Mouse (Mus musculus) lung, embryonic 14.5 days (tissue): ENCODE results near the gene Lyzl6. TPM values are rescaled to one million over a fixed set of nuclear protein-coding genes. Genes with fewer than 3 reads are reported as not detected.

ENCODE experiments used
- ATAC-seq: fragments of 200-750 bp; cut with Nextera tagmentation; 2 replicates; pipeline ENCODE4 v1.8.0; 2017; ENCODE audit warnings: mild to moderate bottlenecking, moderate TSS enrichment, moderate library complexity; ENCODE audit not compliant: insufficient read depth
- DNase-seq: peaks from one replicate; pipeline ENCODE4 v3.0.0-alpha.2; 2015
- H3K27ac ChIP-seq: fragments of 300-500 bp; sonication (generic); 2 replicates; pipeline ENCODE4 v1.5.1; 2014; ENCODE audit warnings: low read depth, mild to moderate bottlenecking, moderate library complexity
- H3K27me3 ChIP-seq: fragments of 300-500 bp; sonication (generic); 2 replicates; pipeline ENCODE4 v1.6.1; 2014; ENCODE audit warnings: low read length, control low read depth; ENCODE audit not compliant: insufficient read depth
- H3K36me3 ChIP-seq: fragments of 300-500 bp; sonication (generic); 2 replicates; pipeline ENCODE4 v1.6.1; 2014; ENCODE audit warnings: control low read depth; ENCODE audit not compliant: insufficient read depth
- H3K4me1 ChIP-seq: fragments of 300-500 bp; sonication (generic); 2 replicates; pipeline ENCODE4 v1.6.1; 2014; ENCODE audit warnings: antibody characterized with exemption, control low read depth; ENCODE audit not compliant: insufficient read depth
- H3K4me2 ChIP-seq: fragments of 300-500 bp; sonication (generic); 2 replicates; pipeline ENCODE4 v1.6.1; 2014; ENCODE audit warnings: mild to moderate bottlenecking
- H3K4me3 ChIP-seq: fragments of 300-500 bp; sonication (generic); 2 replicates; pipeline ENCODE4 v1.5.1; 2014; ENCODE audit warnings: low read depth, low read length
- H3K9ac ChIP-seq: fragments of 300-500 bp; sonication (generic); 2 replicates; pipeline ENCODE4 v1.6.1; 2014
- H3K9me3 ChIP-seq: fragments of 300-500 bp; sonication (generic); 2 replicates; pipeline ENCODE4 v1.6.1; 2016; ENCODE audit warnings: low read depth, low read length, control low read depth
- CTCF ChIP-seq: IDR thresholded peaks from 2 replicates; pipeline ENCODE4 v1.5.1; 2016; ENCODE audit warnings: antibody characterized with exemption, low read depth
- WGBS: fragments of 180-500 bp; shearing (Covaris S2); extraction: QIAGEN DNeasy Blood & Tissue Kit; methylation state at CpG from one replicate; pipeline ENCODE4 v1.1.7; 2014; 5-methylcytosine and 5-hydroxymethylcytosine counted together
- polyA plus RNA-seq: library from polyadenylated mRNA; unstranded; fragments of >200 nt; fragmentation: Nextera tagmentation; extraction: Ambion mirVana; gene quantifications from 2 replicates; pipeline ENCODE4 v1.2.1, GENCODE M21; 2014

The Lyzl6 gene
- polyA plus RNA-seq, 1 experiment from 2014 or later = not detected

DNA sequence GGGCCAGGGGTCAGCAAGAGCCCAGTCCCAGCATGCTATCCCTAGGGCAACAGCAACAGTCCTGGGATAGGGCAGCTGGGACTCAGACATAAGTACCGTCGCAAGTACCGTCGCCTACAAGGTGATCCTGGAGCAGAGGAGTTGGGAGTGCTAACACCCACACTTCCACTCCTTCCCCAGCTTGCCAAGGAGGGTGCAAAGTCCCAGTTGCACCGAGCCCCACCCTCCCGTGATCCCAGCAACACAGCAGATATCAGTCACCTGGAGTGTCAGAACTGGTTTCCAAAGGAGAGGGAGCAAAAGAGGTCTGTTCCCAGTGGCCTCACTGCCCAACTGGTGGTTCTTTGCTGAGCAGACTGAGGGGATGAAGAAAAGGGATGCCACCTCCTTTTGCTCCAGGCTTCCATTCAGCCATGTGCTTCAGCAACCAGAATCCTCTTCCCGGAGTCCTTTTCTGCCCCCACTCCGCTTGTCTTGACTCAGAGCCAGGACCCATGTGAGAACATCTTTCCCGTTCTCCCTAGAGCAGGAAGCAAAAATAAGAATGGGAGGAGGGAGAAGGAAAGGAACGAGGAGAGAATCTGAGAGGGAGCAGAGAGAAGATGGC, 14.8 kb upstream of the Lyzl6 start:
- H3K27me3 ChIP-seq = peaks cover 55% of the 10 kb centered on the region
- no peak for TF ChIP-seq CTCF
- no peak overlapping the region for H3K4me2 ChIP-seq
- DNase-seq = no peak
- H3K36me3 ChIP-seq = no peaks in the 10 kb centered on the region
- no peak overlapping the region for H3K27ac ChIP-seq
- 62% methylated on average over 10 of the region's 10 CpGs for WGBS
- H3K9me3 ChIP-seq = no peaks in the 10 kb centered on the region
- no peaks in the 10 kb centered on the region for H3K4me1 ChIP-seq
- H3K4me3 ChIP-seq = no peak overlapping the region
- no peak overlapping the region for H3K9ac ChIP-seq
- ATAC-seq = no peak

DNA sequence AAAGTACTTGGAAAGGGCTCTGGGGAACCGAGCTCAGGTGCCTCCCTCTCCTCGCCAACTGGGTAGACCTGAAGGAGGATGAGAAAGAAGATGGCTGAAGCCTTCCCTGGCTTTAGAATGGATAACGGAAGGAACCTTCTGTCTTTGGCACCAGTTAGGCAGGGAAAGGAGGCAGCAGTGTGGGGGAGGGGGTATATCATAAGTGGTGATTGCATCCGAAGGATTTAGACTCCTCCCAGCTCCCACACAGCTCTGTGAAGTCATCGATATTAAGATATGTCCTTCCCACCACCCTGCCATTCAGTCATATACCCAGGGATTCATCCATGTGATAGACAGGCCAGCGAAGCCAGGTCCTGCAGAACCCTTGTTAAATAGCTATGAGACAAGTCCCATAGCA, 12.7 kb upstream of the Lyzl6 start:
- no peak for DNase-seq
- Histone ChIP-seq H3K36me3 (no peaks in the 10 kb centered on the region), H3K9ac (no peak overlapping the region), H3K27me3 (peaks cover 71% of the 10 kb centered on the region), H3K4me2 (no peak overlapping the region), H3K9me3 (no peaks in the 10 kb centered on the region), H3K4me1 (no peaks in the 10 kb centered on the region), H3K4me3 (no peak overlapping the region), H3K27ac (no peak overlapping the region)
- ATAC-seq = no peak
- WGBS = 75% methylated on average over 6 of the region's 6 CpGs
- no peak for TF ChIP-seq CTCF

DNA sequence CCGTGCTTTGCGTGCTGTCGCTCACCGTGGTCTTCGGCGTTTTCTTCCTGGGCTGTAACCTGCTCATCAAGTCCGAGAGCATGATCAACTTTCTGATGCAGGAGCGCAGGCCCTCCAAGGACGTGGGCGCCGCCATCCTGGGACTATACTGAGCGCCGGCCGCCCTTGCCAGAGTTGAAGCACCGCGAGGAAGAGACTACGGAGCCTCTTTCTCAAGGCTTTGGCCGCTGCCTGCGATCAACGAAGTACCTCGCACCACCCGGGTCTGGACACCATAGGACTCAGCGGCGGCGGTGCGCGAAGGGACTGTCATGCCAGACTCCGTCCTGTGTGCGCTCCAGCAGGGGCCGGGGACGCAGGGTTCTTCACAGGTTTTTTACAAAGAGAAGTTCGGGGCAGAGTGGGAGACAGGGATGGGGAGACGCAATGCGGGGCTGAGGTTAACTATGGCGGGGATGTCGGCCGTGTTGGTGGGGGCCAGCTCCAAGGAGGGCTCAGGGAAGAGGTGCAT, 11.3 kb upstream of the Lyzl6 start:
- H3K4me3 ChIP-seq = peak overlapping the region; percentile 32
- TF ChIP-seq CTCF = no peak
- H3K9ac ChIP-seq = no peak overlapping the region
- DNase-seq = peak; percentile 21
- ATAC-seq = no peak
- H3K9me3 ChIP-seq = no peaks in the 10 kb centered on the region
- peaks cover 73% of the 10 kb centered on the region for H3K27me3 ChIP-seq
- peak overlapping the region; percentile 61 for H3K4me2 ChIP-seq
- no peaks in the 10 kb centered on the region for H3K36me3 ChIP-seq
- no peaks in the 10 kb centered on the region for H3K4me1 ChIP-seq
- no peak overlapping the region for H3K27ac ChIP-seq
- 2% methylated on average over 37 of the region's 37 CpGs for WGBS

DNA sequence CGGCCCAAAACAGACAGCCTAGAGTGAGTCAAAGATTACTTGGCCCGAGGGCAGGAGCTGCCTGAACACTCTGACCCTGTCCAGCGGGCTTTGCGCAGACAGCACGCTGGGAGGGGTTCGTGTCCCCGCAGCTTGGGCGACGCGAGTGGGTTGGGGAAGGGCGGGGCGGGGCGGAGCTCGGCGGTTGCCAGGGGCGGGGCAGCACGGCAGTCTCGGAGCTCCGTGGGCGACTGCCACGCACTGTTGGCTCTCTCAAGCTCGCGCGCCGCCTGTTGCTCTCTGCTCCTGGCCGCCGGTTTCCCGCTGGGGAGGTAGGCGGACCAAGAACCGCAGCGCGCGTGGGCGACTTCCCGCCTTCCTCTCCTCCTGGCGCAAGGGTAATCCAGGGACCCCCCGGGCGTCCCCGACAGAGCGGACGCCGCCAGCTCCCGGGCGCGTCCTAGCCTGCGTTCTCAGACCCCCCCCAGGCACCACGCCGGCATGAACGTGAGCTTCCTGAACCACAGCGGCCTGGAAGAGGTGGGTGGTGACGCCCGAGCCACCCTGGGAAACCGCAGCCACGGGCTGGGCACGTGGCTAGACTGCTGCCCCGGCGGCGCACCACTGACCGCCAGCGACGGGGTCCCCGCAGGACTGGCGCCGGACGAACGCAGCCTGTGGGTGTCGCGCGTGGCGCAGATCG, 10.8 kb upstream of the Lyzl6 start, which contains the start of gene Rprml:
TSS of gene Rprml (plus strand) at position 270 of the 682 bp plus-strand sequence.
- Histone ChIP-seq H3K9ac (no peak within 1 kb of the TSS), H3K4me1 (no peaks in the 10 kb centered on the region), H3K4me3 (peak within 1 kb of the TSS; percentile 32), H3K27ac (no peak within 1 kb of the TSS), H3K4me2 (peak within 1 kb of the TSS; percentile 61), H3K9me3 (no peaks in the 10 kb centered on the region), H3K36me3 (no peaks in the 10 kb centered on the region), H3K27me3 (peaks cover 71% of the 10 kb centered on the region)
- ATAC-seq (no peak), DNase-seq (peak; percentile 8)
- WGBS = 1% methylated on average over 69 of the region's 71 CpGs
- no peak for TF ChIP-seq CTCF

DNA sequence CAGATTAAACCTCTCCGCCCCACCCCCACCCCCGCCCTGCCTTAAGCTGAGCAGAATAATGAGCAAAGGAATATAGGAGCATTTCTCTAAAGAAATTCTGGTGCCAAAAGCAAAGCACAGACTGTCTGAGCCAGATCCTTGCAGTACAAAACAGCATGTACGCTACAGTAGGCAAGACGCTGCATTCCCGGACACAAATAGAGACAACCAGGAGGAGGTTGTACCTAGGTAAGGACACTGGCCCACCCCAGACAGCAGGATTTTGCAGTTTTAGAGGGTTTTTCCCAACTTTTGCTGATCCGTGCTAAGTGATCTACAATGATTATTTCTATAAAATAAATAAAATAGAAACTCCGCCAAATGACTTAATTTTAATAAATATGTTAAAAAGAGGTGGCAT, 10.0 kb upstream of the Lyzl6 start:
- WGBS = 32% methylated on average over 7 of the region's 7 CpGs
- no peak for TF ChIP-seq CTCF
- H3K4me1 ChIP-seq = no peaks in the 10 kb centered on the region
- no peak for DNase-seq
- no peak overlapping the region for H3K9ac ChIP-seq
- H3K27me3 ChIP-seq = peaks cover 64% of the 10 kb centered on the region
- no peak for ATAC-seq
- no peaks in the 10 kb centered on the region for H3K9me3 ChIP-seq
- no peak overlapping the region for H3K4me2 ChIP-seq
- no peak overlapping the region for H3K4me3 ChIP-seq
- no peak overlapping the region for H3K27ac ChIP-seq
- H3K36me3 ChIP-seq = no peaks in the 10 kb centered on the region

DNA sequence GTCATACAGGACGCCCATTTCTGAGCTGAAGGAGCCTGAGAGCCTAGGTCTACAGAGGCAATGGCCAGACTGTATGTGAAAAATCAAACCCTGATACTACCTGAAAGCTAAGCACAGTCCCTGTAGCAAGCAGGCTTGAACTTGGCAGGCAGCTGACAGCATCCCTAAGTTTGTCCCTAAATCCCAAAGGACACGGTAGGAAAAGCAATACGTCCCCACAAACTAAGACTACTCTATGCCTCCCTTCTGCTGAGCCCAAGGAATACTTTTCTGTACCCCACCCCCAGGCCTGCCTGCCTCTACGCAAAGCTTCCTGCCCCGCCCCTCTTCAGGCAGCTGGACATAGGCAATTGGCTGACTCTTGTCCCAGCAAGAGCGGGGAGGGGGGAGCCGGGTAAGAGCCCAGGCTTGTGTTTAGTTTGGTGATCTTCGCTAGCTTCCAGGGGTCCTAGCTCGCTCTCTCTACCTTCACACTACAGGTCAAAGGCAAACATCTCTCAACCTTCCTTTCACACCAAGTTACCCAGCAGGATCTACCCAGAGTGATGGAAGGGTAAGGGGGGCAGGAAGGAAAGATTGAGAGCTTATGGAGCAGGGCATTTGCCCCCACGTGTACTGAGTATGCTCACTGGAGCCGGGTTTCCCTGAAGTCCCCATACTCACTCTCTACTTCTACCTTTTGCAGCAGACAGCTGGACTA, 9.4 kb upstream of the Lyzl6 start:
- no peak overlapping the region for H3K4me2 ChIP-seq
- DNase-seq = peak; percentile 33

DNA sequence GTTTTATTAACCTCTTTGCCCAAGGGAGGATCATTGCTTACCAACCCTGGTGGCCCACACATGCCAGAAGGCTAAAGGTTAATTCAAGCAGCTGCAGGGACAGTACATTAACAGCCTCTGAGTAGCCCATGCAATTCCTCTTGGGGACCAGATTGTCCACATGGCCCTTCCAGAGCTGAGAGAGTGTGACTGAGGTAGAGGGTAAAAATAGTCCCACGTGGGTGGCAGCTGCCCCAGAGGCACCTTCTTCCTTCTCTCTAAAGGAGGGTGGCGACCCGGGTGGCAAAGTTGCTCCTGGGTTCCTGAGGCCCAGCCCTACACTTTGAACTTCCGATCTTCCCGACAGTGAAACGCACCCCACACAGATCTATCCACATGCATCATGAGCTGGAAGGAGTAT, 7.6 kb upstream of the Lyzl6 start:
- DNase-seq (no peak), ATAC-seq (no peak)
- no peaks in the 10 kb centered on the region for H3K9me3 ChIP-seq
- no peak overlapping the region for H3K4me3 ChIP-seq
- WGBS = 76% methylated on average over 6 of the region's 6 CpGs
- H3K27ac ChIP-seq = no peak overlapping the region
- H3K27me3 ChIP-seq = peaks cover 46% of the 10 kb centered on the region
- no peaks in the 10 kb centered on the region for H3K36me3 ChIP-seq
- no peak for TF ChIP-seq CTCF
- H3K4me1 ChIP-seq = no peaks in the 10 kb centered on the region
- H3K4me2 ChIP-seq = no peak overlapping the region
- no peak overlapping the region for H3K9ac ChIP-seq

More for the DNA sequence above, 9.4 kb upstream of the Lyzl6 start:
- H3K27me3 ChIP-seq = peaks cover 61% of the 10 kb centered on the region
- H3K27ac ChIP-seq = no peak overlapping the region
- no peak overlapping the region for H3K4me3 ChIP-seq
- no peaks in the 10 kb centered on the region for H3K9me3 ChIP-seq
- no peak for TF ChIP-seq CTCF
- WGBS = 7% methylated on average over 11 of the region's 11 CpGs
- H3K4me1 ChIP-seq = no peaks in the 10 kb centered on the region
- no peak overlapping the region for H3K9ac ChIP-seq
- ATAC-seq = 0 out of 2 replicates have a peak, but pooled peaks have one; percentile 17
- H3K36me3 ChIP-seq = no peaks in the 10 kb centered on the region
